Mouse (Mus musculus): Measurements from ENCODE around the gene Amdhd2. TPM values are rescaled to one million over a fixed set of nuclear protein-coding genes. Genes with fewer than 3 reads are reported as not detected.
A peak's percentile ranks its signal among the peaks of the same experiment; 100 is the strongest.
"Not testable (repeated sequence)": the region's sequence is repeated elsewhere in the genome, so short reads cannot be mapped to it uniquely, and the experiment has no call there.

Gene Amdhd2
- total RNA-seq, 4 experiments from 2014 or later = 35.7 to 55.8 (median 40.5) TPM

DNA sequence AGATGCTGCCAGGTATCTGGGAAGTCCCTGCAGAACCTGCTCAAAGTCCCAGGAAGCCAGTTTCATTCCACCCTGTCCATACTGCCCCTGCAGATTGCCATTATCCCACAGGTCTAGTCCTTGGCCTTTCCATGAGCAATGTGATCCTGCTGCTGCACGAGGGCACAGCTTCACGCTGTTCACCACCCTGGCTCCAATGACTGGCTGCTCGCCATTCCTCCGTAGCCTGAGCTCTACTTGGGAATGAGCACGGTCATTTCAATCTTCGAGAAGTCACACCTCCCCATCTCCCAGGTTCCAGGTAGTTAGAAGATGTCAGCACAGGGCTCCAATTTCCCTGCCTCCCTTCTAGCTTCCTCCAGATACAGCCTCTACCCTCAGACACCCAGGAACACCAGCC, 6.4 kb downstream of the Amdhd2 start:
- DNase-seq (ENCODE audit: low spot score in 2 of 2) = no peak

DNA sequence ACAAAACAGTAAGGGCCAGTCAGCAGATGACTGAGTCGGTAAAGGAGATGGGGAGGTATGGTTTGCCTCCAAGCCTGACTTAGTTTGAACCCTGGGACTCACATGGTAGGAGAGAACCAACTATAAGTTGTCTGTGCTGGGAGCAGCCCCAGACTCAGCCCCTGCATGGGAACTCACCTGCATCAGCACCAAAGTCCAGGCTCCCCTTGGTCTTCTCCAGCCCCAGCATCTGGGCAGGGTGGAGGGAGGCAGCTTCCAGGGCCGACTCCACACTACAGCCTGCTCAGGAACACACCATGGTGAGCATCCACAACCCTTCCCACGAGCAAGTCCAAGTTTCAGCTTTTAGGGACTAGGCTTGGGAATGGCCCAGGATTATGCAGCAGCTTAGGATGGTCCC, 7.2 kb downstream of the Amdhd2 start:
- no peak for DNase-seq (ENCODE audit: low spot score in 2 of 2)

DNA sequence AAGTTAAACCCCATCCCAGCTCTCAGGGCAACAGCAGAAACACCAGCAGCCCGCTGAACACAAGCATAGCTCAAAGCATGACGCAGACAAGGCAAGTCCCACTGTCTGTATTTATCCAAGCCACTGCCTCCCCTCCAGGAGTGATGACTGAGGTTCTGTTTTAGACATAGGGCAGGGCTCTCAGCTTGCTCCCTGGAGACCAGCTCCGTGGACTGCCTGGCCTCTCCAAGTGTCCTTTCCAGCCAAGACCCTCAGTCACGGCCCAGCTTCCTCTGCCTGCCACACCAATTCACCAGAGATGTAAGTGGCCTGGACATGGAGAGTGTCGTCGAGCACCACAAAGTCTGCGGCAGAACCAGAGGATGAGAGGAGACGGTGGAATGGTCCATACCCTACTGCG, 7.8 kb downstream of the Amdhd2 start:
- no peak for DNase-seq (ENCODE audit: low spot score in 2 of 2)

DNA sequence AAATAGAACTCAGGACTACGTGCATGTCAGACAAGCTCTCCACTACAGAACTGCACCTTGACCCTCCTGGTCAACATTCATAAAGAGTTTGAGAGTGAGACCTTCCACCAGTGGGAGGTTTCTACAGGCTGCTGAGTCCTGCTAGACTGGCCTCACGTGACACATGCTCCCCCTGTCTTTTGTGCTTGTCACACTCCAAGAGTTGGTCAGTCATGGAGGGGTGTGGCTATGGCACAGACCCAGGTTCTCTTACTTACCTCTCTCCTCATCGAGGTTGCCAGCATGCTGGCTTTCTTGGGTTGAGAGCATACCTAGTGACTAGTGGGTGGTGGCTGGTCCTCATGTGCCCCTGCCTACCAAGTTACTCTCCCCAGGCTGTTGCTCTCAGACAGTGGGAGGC, 9.1 kb downstream of the Amdhd2 start:
- no peak for DNase-seq (ENCODE audit: low spot score in 2 of 2)

- peak in 1 of 2 experiments; percentile 71 for DNase-seq (ENCODE audit: low spot score in 2 of 2)
Measured at GRCm38 (mm10) chr17:24151890-24152563, 11.5 kb downstream of the Amdhd2 start.

- no peak for DNase-seq (ENCODE audit: low spot score in 2 of 2)
Measured at GRCm38 (mm10) chr17:24151382-24151781, 12.2 kb downstream of the Amdhd2 start.

DNA sequence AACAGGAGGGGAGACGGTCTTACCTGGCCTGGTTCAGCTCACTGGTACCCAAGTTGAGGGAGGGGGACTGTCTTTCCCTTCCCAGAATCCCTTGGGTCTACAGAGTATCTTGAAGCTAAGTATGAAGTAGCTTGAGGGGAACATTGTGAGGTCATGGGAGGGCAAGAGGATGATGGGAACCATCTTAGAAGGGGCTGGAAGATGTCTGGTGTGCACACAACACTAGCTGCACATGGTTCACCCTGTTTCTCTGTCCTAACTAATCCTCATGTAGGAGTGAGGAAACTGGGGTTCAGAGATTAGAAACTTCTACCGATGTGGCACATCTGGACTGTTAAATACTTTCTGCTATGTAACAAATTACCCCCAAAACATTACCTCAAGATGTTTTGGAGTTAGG, 12.7 kb downstream of the Amdhd2 start, which contains the start of gene Pdpk1:
TSS of gene Pdpk1 (minus strand) at position 101 of the 400 bp plus-strand sequence.
- DNase-seq (ENCODE audit: low spot score in 2 of 2) = no peak

GRCm38 (mm10) chr17:24149421-24149820, 14.1 kb downstream of the Amdhd2 start:
- no peak for DNase-seq (ENCODE audit: low spot score in 2 of 2)

DNA sequence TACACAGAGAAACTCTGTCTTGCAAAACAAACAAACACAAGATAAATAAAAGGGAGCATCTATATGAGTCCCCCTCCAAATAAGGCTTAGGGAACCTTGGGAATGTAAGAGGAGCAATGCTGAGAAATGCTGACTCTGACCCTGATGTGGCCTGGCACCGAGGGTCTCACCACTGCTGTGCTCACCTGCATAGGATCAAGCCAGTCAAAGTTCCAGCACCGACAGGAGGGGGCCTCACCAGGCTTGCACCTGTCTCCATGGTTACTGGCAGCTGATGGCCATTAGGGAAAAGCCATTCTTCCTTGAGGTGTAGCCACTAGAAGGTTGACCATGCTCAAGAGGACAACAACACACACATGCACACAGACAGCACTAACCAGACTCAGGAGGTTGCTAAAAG, 20.7 kb downstream of the Amdhd2 start:
- no peak for DNase-seq (ENCODE audit: low spot score in 2 of 2)

DNA sequence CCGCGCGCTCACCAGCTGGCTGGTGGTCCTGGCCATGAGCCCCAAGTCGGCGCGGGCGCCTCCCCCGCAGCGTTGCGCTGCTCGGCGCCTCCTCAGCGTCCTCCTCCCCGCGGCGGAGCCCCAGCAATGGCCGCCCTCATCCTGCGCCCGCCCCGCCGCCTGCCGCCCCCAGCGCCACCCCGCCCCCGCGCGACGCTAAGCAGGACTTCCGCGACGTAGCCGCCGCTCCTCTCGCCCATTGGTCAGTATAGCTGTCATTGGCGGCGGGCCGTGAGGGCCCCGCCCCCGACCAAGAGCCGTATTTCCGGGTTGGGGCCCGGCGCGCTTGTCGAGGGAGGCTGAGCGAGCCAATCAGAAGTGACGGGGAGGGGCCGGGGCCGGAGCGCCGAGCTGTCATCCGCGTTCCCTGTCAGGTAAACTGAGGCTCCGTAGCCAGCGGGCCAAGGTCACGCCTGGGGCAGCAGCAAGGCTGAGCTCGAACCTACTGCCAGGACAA, 22.1 kb downstream of the Amdhd2 start:
- peak; percentile 95 to 96 for DNase-seq (ENCODE audit: low spot score in 2 of 2)

DNA sequence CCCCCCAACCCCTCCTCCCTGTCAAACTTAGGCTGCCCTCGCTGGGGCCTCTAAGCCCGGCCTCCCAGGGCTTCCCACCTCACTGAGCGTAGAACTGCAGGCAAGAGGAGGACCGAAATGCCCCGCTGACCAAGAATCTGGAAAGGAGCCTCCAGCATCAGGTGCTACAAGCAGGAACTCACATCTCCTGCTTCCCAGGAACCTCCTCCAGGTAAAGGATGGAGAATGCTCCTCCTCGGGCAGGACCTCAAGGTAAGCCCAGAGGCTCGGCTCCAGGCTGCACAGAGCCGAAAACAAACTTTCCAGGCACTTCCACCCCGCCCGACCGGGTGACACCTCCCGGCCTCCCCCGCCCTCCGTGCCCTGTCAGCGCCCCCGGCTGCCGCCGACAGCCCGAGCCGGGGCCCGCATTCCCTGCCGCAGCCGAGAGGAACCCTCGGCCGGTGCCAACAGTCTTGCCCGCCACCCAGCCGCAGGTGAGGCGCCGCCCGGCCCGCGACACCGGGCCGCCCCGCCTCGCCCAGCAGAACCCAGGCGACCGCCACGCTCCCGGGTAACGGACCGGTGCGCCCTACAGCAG, 22.6 kb downstream of the Amdhd2 start:
- DNase-seq (ENCODE audit: low spot score in 2 of 2) = no peak

GRCm38 (mm10) chr17:24139968-24140367, 23.6 kb downstream of the Amdhd2 start:
- no peak for DNase-seq (ENCODE audit: low spot score in 2 of 2)

- DNase-seq (ENCODE audit: low spot score in 2 of 2) = no peak
Measured at GRCm38 (mm10) chr17:24139256-24139655, 24.3 kb downstream of the Amdhd2 start.

DNA sequence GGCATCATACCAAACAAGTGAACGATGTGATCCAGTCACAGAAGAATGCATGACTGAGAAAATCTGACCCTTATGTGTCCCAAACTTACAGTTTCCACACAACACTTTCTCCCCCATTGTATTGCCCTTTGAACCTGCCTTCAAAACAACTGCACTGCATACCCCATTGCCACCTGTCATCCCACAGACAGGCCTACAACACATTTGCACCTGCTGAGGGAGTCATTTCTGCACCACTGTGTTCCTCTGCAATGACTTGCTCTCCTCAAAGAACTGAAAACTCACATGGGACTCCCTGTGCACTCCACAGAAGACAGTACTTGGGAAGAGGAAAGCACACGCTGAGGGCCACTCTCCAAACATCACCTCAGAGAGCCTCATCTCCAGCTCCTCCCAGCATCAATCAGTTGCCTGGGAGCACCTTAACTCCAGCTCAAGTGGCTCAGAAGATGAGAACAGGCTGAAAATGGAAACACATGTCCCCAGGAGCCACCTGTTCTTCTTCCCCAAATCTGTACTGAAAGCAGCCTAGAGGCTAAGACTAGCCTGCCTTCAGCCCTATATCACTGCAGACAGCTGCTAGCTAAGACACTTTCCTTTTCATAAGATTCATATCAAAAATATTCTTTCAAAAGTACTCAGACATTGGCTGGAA, 26.2 kb downstream of the Amdhd2 start:
- DNase-seq (ENCODE audit: low spot score in 2 of 2) = no peak

- no peak for DNase-seq (ENCODE audit: low spot score in 2 of 2)
Measured at GRCm38 (mm10) chr17:24134062-24134461, 29.5 kb downstream of the Amdhd2 start.

DNA sequence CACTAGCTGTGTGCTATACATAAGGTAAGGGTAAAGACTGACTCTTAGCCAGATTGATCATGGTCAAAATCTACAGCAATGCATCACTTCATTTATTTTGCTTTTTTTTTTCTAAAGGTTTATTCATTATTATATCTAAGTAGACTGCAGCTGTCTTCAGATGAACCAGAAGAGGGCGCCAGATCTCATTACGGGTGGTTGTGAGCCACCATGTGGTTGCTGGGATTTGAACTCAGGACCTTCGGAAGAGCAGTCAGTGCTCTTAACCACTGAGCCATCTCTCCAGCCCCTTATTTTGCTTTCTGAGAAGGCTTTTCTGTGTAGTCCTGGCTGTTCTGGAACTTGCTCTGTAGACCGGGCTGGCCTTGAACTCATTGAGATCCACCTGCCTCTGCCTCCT, 30.6 kb downstream of the Amdhd2 start:
- DNase-seq (ENCODE audit: low spot score in 2 of 2) = not testable (repeated sequence)

DNA sequence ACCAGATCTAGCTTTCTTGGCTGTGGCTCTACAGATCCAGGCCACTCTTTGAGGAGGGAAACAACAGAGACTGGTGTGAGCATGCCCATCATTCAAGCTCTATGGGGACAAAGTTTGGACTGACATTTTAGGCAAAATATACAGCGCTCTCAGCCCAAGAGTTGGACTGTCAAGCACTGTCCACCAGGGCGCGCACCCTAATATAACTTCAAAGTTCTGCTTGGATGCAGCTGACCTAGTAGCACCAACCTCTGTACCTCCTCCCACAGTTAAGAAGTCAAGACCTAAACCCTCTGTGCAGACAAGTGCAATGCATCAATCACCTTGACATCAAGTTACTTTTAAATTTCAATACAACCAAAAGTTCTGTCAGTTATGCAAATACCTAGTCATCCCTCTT, 32.0 kb downstream of the Amdhd2 start:
- no peak for DNase-seq (ENCODE audit: low spot score in 2 of 2)

DNA sequence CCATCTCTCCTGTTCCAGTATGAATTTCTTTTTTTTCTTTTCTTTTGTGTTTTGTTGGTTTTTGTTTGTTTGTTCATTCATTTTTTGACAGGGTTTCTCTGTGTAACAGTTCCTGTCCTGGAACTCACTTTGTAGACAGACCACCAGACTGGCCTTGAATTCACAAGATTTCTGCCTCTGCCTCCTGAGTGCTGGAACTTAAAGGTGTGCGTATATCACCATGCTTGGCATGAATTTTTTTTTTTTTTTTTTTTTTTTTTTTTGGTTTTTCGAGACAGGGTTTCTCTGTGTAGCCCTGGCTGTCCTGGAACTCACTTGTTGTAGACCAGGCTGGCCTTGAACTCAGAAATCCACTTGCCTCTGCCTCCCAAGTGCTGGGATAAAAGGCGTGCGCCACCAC, 34.3 kb downstream of the Amdhd2 start:
- not testable (repeated sequence) for DNase-seq (ENCODE audit: low spot score in 2 of 2)

DNA sequence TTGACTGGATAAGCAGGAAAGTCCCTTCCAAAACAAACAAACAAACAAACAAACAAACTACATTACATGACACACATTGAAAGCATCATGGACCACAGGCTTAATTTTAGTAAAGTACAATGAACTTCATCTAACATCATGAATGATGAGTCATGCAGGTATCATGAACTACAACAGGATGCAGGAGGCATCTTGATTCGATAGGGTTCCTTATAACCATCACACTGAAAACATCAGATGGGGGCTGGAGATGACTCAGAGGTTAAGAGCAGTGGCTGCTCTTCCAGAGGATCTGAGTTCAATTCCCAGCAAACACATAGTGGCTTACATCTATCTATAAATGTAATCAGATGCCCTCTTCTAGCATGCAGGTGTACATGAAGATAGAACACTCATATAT, 36.0 kb downstream of the Amdhd2 start:
- no peak for DNase-seq (ENCODE audit: low spot score in 2 of 2)

- DNase-seq (ENCODE audit: low spot score in 2 of 2) = no peak
Measured at GRCm38 (mm10) chr17:24126801-24127200, 36.8 kb downstream of the Amdhd2 start.

GRCm38 (mm10) chr17:24119446-24119845, 44.1 kb downstream of the Amdhd2 start:
- no peak for DNase-seq (ENCODE audit: low spot score in 2 of 2)

GRCm38 (mm10) chr17:24113031-24113430, 50.5 kb downstream of the Amdhd2 start:
- DNase-seq (ENCODE audit: low spot score in 2 of 2) = no peak

- no peak for DNase-seq (ENCODE audit: low spot score in 2 of 2)
Measured at GRCm38 (mm10) chr17:24111256-24111655, 52.3 kb downstream of the Amdhd2 start.

Data from layer of hippocampus, adult 8-10 months (tissue).